Comparison of ENCODE assay signal across 8 mouse cellular contexts in the genomic region with DNA sequence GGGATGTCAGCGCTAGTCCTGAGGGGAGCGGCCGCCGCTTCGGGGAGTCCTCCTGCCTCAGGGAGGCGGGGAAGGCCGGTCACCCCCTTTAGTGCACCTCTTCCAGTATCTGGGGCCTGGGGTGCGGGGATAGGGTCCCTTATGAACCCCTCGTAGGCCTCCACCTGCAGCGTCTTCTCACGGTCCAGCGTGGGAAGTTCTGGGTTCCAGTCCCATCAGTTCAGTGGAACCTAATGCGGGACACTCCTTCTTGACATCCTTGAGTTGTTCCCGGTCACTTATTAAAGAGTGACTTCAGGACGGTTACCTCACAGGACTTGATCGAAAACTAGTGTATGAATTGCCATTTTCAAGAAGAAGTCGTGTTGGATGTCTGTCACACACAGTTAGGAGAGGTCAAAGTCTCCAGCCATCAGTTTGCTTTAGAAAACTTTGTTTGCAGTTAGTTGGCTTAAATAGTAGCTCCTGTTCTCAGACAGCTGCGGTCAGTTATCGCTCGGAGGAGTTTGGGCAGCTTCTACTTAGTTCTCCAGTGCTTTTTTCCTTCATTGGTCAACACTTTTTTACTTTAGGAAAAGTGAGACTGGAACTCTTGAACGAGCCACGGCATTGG. TPM values are rescaled to one million over a fixed set of nuclear protein-coding genes. Genes with fewer than 3 reads are reported as not detected.
DNase-seq lines count a peak whose midpoint lies in the region; ATAC-seq and TF ChIP-seq lines count a peak whose summit lies in the region.

No protein-coding gene starts in this region.

- H3K27ac ChIP-seq in lung, postnatal 0 days (ENCODE audit: low read length): peak overlapping the region; percentile 86
- no peak overlapping the region; the same call in 1 of the 2 replicates for H3K27ac ChIP-seq in forebrain, embryonic 11.5 days (ENCODE audit: low read depth, low read length)
- H3K27ac ChIP-seq in midbrain, embryonic 13.5 days: peak overlapping the region; percentile 80

- H3K36me3 ChIP-seq in lung, postnatal 0 days (ENCODE audit: insufficient read depth, low read length): no peaks in the 10 kb centered on the region
- H3K36me3 ChIP-seq in forebrain, embryonic 11.5 days (ENCODE audit: control insufficient read depth, insufficient read depth, low read length): no peaks in the 10 kb centered on the region
- H3K36me3 ChIP-seq in midbrain, embryonic 13.5 days: no peaks in the 10 kb centered on the region

- TF ChIP-seq CTCF in lung, postnatal 0 days (IDR thresholded peaks at IDR 0.05): no peak

- H3K4me2 ChIP-seq in lung, postnatal 0 days (replicated peaks; ENCODE audit: low read depth, low read length): peak overlapping the region; percentile 82
- H3K4me2 ChIP-seq in forebrain, embryonic 11.5 days (ENCODE audit: low read depth, low read length, severe bottlenecking): peak overlapping the region; percentile 89
- peak overlapping the region; percentile 87 for H3K4me2 ChIP-seq in midbrain, embryonic 13.5 days (replicated peaks)

- TF ChIP-seq EP300 in lung, postnatal 0 days (IDR thresholded peaks at IDR 0.05): no peak

- peak overlapping the region; percentile 74 for H3K9ac ChIP-seq in lung, postnatal 0 days (replicated peaks; ENCODE audit: low read depth)
- peak overlapping the region; percentile 83 for H3K9ac ChIP-seq in forebrain, embryonic 11.5 days (ENCODE audit: low read length)
- peak overlapping the region; percentile 81 for H3K9ac ChIP-seq in midbrain, embryonic 13.5 days (replicated peaks)

- intact Hi-C loops in left cerebral cortex, postnatal 14 days (cut with DNase I): no loop called here

- H3K4me1 ChIP-seq in lung, postnatal 0 days (ENCODE audit: insufficient read depth, low read depth, low read length): no peaks in the 10 kb centered on the region; the same call in 1 of the 2 replicates
- H3K4me1 ChIP-seq in forebrain, embryonic 11.5 days (replicated peaks; ENCODE audit: control insufficient read depth, insufficient read depth, low read length): peaks cover 2% of the 10 kb centered on the region; the same call in 1 of the 2 replicates
- H3K4me1 ChIP-seq in midbrain, embryonic 13.5 days (replicated peaks): peaks cover 12% of the 10 kb centered on the region

- H3K4me3 ChIP-seq in lung, postnatal 0 days (ENCODE audit: low read depth, low read length): peak overlapping the region; percentile 82
- H3K4me3 ChIP-seq in forebrain, embryonic 11.5 days (ENCODE audit: low read depth, low read length): peak overlapping the region; percentile 78
- peak overlapping the region; percentile 79 for H3K4me3 ChIP-seq in midbrain, embryonic 13.5 days (replicated peaks)

- ATAC-seq in lung, postnatal 0 days: no peak
- no peak for ATAC-seq in forebrain, embryonic 11.5 days (replicated peaks; ENCODE audit: low FRiP score)
- no peak; the same call in 1 of the 2 replicates for ATAC-seq in midbrain, embryonic 13.5 days

- DNase-seq in lung, postnatal 0 days (ENCODE audit: low spot score): peak; percentile 20
- no peak for DNase-seq in lung, postnatal 14 days
- DNase-seq in forebrain, embryonic 11.5 days (ENCODE audit: low spot score): no peak
- DNase-seq in kidney, adult 8-10 months: peak; percentile 55 to 61
- no peak for DNase-seq in MN1 (ENCODE audit: low spot score)
- DNase-seq in left cerebral cortex, adult 9 months (ENCODE audit: low spot score in 2 of 2): no peak
- no peak for DNase-seq in left cerebral cortex, postnatal 14 days (ENCODE audit: low spot score in 2 of 2)

- H3K9me3 ChIP-seq in lung, postnatal 0 days (ENCODE audit: low read length): no peaks in the 10 kb centered on the region
- H3K9me3 ChIP-seq in forebrain, embryonic 11.5 days (ENCODE audit: control insufficient read depth, low read length): no peaks in the 10 kb centered on the region
- H3K9me3 ChIP-seq in midbrain, embryonic 13.5 days: no peaks in the 10 kb centered on the region

- 8% methylated on average over 20 of the region's 22 CpGs for WGBS in lung, postnatal 0 days
- 21% methylated on average over 22 of the region's 22 CpGs for WGBS in forebrain, embryonic 11.5 days
- 20% methylated on average over 22 of the region's 22 CpGs for WGBS in midbrain, embryonic 13.5 days

- H3K27me3 ChIP-seq in lung, postnatal 0 days (replicated peaks; ENCODE audit: insufficient read depth, low read length): no peaks in the 10 kb centered on the region
- H3K27me3 ChIP-seq in forebrain, embryonic 11.5 days (ENCODE audit: control insufficient read depth, insufficient read depth, low read length): no peaks in the 10 kb centered on the region
- no peaks in the 10 kb centered on the region for H3K27me3 ChIP-seq in midbrain, embryonic 13.5 days

RNA-seq across cellular contexts. Expression of gene Inpp5f, which starts 0.8 kb away (rescaled TPM):
- polyA plus RNA-seq in lung, postnatal 0 days (2015; fragmentation: Nextera tagmentation; extraction: Ambion mirVana): 10.6 and 10.7 TPM in 2 replicates
- 97.4 and 98.4 TPM in 2 replicates for polyA plus RNA-seq in forebrain, embryonic 11.5 days (2014; fragmentation: Nextera tagmentation; extraction: Ambion mirVana)
- 306 and 336 TPM in 2 replicates for polyA plus RNA-seq in midbrain, embryonic 13.5 days (2015; fragmentation: Nextera tagmentation; extraction: Ambion mirVana)
- total RNA-seq in left cerebral cortex, postnatal 14 days (2021): 100 to 1,000 TPM; 143 to 171 TPM

Comparison
In these comparisons a context has a peak if more than half of its experiments do, and no peak if none do; other contexts are left out.
1. DNase-seq: peak in lung, postnatal 0 days (single experiment) and kidney, adult 8-10 months (2 of 2); none in lung, postnatal 14 days (single experiment), forebrain, embryonic 11.5 days (single experiment), MN1 (single experiment), left cerebral cortex, adult 9 months (0 of 2) and left cerebral cortex, postnatal 14 days (0 of 2).
2. Peak in every context shown above with its lines, with median percentiles within 50 percentile points of each other: H3K4me2 ChIP-seq, H3K4me3 ChIP-seq and H3K9ac ChIP-seq.